Mouse (Mus musculus) C2C12 (cell line): Measurements from ENCODE around the gene Tssk3. TPM values are rescaled to one million over a fixed set of nuclear protein-coding genes. Genes with fewer than 3 reads are reported as not detected.
"Not testable (repeated sequence)": the region's sequence is repeated elsewhere in the genome, so short reads cannot be mapped to it uniquely, and the experiment has no call there.

Experiments used
- H3K27me3 ChIP-seq: one replicate; pipeline ENCODE4 v1.6.1; 2011; ENCODE audit not compliant: control insufficient read depth, insufficient read depth, insufficient read length
- H3K36me3 ChIP-seq: one replicate; pipeline ENCODE4 v1.6.1; 2011; ENCODE audit not compliant: control insufficient read depth, insufficient read depth
- H3K4me3 ChIP-seq: one replicate; pipeline ENCODE4 v1.5.1; 2011; ENCODE audit warnings: mild to moderate bottlenecking, control low read depth; ENCODE audit not compliant: poor library complexity, insufficient read depth, severe bottlenecking
- H3K79me2 ChIP-seq: one replicate; pipeline ENCODE4 v1.6.1; 2011; ENCODE audit not compliant: control insufficient read depth, insufficient read depth
- H3K79me3 ChIP-seq: one replicate; pipeline ENCODE4 v1.6.1; 2011; ENCODE audit warnings: low read depth, control low read depth
- H3ac ChIP-seq: one replicate; pipeline ENCODE3; 2011; ENCODE audit warnings: low read depth; ENCODE audit not compliant: control insufficient read depth, insufficient read length
- CEBPB ChIP-seq: IDR thresholded peaks from one replicate; pipeline ENCODE4 v1.6.1; 2011; ENCODE audit warnings: low read depth, mild to moderate bottlenecking, control low read depth, moderate library complexity
- CTCF ChIP-seq: IDR thresholded peaks from one replicate; pipeline ENCODE4 v1.5.1; 2011; ENCODE audit not compliant: control insufficient read depth, insufficient read depth, insufficient read length
- FOSL1 ChIP-seq: IDR thresholded peaks from one replicate; pipeline ENCODE4 v1.8.0; 2011; ENCODE audit warnings: mild to moderate bottlenecking, low read length; ENCODE audit not compliant: poor library complexity, insufficient read depth, severe bottlenecking
- MAX ChIP-seq: IDR thresholded peaks from one replicate; pipeline ENCODE4 v1.6.1; 2011; ENCODE audit warnings: mild to moderate bottlenecking, control low read depth
- MYOD1 ChIP-seq: IDR thresholded peaks from one replicate; pipeline ENCODE4 v1.6.1; 2011; ENCODE audit warnings: low read depth; ENCODE audit not compliant: control insufficient read depth, insufficient read length
- MYOG ChIP-seq: IDR thresholded peaks from one replicate; pipeline ENCODE4 v1.6.1; 2011; ENCODE audit not compliant: control insufficient read depth, insufficient read length; ENCODE audit errors: extremely low read depth
- USF1 ChIP-seq: IDR thresholded peaks from one replicate; pipeline ENCODE4 v1.6.1; 2011; ENCODE audit warnings: low read depth, mild to moderate bottlenecking, control low read depth, moderate library complexity
- polyA plus RNA-seq: library from polyadenylated mRNA; unstranded; fragments of >200 nt; fragmentation: generic; extraction: Trizol; gene quantifications from one replicate; pipeline ENCODE4 v1.2.1, GENCODE M21; 2012; ENCODE audit warnings: missing spikeins

Tssk3 gene
- polyA plus RNA-seq, 1 experiment, result not detected

- Histone ChIP-seq H3K36me3 (peaks cover 22% of the 10 kb centered on the region), H3K79me2 (no peaks in the 10 kb centered on the region), H3ac (no peak overlapping the region), H3K27me3 (no peaks in the 10 kb centered on the region), H3K4me3 (no peak overlapping the region), H3K79me3 (peaks cover 4% of the 10 kb centered on the region)
- TF ChIP-seq USF1 (no peak), CTCF (no peak), MAX (no peak), MYOG (no peak), CEBPB (no peak), MYOD1 (no peak), FOSL1 (no peak)
Measured at GRCm38 (mm10) chr4:129464286-129464815, 26.5 kb downstream of the Tssk3 start.

- Histone ChIP-seq H3K4me3 (no peak overlapping the region), H3K36me3 (peaks cover 19% of the 10 kb centered on the region), H3ac (peak overlapping the region; percentile 3), H3K79me3 (peaks cover 4% of the 10 kb centered on the region), H3K79me2 (no peaks in the 10 kb centered on the region), H3K27me3 (no peaks in the 10 kb centered on the region)
- TF ChIP-seq FOSL1, result no peak
- no peak for TF ChIP-seq MYOG
Measured at GRCm38 (mm10) chr4:129463097-129464059, 27.4 kb downstream of the Tssk3 start.

GRCm38 (mm10) chr4:129462118-129462517 lies 28.7 kb downstream of the Tssk3 start:
- Histone ChIP-seq H3ac (peak overlapping the region; percentile 16), H3K79me2 (no peaks in the 10 kb centered on the region), H3K4me3 (peak overlapping the region; percentile 86), H3K79me3 (peaks cover 4% of the 10 kb centered on the region), H3K27me3 (no peaks in the 10 kb centered on the region), H3K36me3 (peaks cover 14% of the 10 kb centered on the region)
- TF ChIP-seq CEBPB, result no peak
- no peak for TF ChIP-seq CTCF
- no peak for TF ChIP-seq MYOG
- TF ChIP-seq MYOD1, result no peak
- no peak for TF ChIP-seq MAX
- no peak for TF ChIP-seq USF1
- no peak for TF ChIP-seq FOSL1

GRCm38 (mm10) chr4:129461183-129461960 lies 29.4 kb downstream of the Tssk3 start, which contains the start of gene Bsdc1:
Bsdc1 (plus strand) TSS chr4:129461581.
- no peak for TF ChIP-seq CTCF
- TF ChIP-seq MAX, result no peak
- TF ChIP-seq CEBPB, result no peak
- TF ChIP-seq USF1, result no peak
- no peak for TF ChIP-seq FOSL1
- TF ChIP-seq MYOG, result no peak
- no peak for TF ChIP-seq MYOD1
- H3K79me2 ChIP-seq, result no peaks in the 10 kb centered on the region
- peaks cover 6% of the 10 kb centered on the region for H3K36me3 ChIP-seq
- peak within 1 kb of the TSS; percentile 86 for H3K4me3 ChIP-seq
- H3K79me3 ChIP-seq, result peaks cover 4% of the 10 kb centered on the region
- peak within 1 kb of the TSS; percentile 77 for H3ac ChIP-seq
- no peaks in the 10 kb centered on the region for H3K27me3 ChIP-seq

- peak overlapping the region; percentile 66 for H3ac ChIP-seq
- H3K79me3 ChIP-seq, result peaks cover 4% of the 10 kb centered on the region
- peaks cover under 1% of the 10 kb centered on the region for H3K36me3 ChIP-seq
- H3K27me3 ChIP-seq, result no peaks in the 10 kb centered on the region
- TF ChIP-seq USF1 (no peak), MYOG (no peak), CEBPB (no peak), MYOD1 (no peak), FOSL1 (no peak), MAX (no peak), CTCF (no peak)
- peak overlapping the region; percentile 38 for H3K4me3 ChIP-seq
- no peaks in the 10 kb centered on the region for H3K79me2 ChIP-seq
Measured at GRCm38 (mm10) chr4:129460827-129461182, 30.0 kb downstream of the Tssk3 start.

- H3K79me2 ChIP-seq, result no peaks in the 10 kb centered on the region
Measured at GRCm38 (mm10) chr4:129459726-129460125, 31.1 kb downstream of the Tssk3 start.

GRCm38 (mm10) chr4:129457311-129457710 lies 33.5 kb downstream of the Tssk3 start:
- not testable (repeated sequence) for H3K27me3 ChIP-seq, H3K4me3 ChIP-seq, H3K79me2 ChIP-seq, H3ac ChIP-seq, H3K36me3 ChIP-seq, H3K79me3 ChIP-seq

More at GRCm38 (mm10) chr4:129459726-129460125, 31.1 kb downstream of the Tssk3 start:
- no peaks in the 10 kb centered on the region for H3K36me3 ChIP-seq
- TF ChIP-seq MYOG (no peak), FOSL1 (no peak), MYOD1 (no peak), MAX (no peak)
- no peak overlapping the region for H3ac ChIP-seq
- H3K27me3 ChIP-seq, result no peaks in the 10 kb centered on the region
- H3K4me3 ChIP-seq, result no peak overlapping the region
- peaks cover 4% of the 10 kb centered on the region for H3K79me3 ChIP-seq
